12 mouse cellular contexts compared by ENCODE assay signal in the genomic region with DNA sequence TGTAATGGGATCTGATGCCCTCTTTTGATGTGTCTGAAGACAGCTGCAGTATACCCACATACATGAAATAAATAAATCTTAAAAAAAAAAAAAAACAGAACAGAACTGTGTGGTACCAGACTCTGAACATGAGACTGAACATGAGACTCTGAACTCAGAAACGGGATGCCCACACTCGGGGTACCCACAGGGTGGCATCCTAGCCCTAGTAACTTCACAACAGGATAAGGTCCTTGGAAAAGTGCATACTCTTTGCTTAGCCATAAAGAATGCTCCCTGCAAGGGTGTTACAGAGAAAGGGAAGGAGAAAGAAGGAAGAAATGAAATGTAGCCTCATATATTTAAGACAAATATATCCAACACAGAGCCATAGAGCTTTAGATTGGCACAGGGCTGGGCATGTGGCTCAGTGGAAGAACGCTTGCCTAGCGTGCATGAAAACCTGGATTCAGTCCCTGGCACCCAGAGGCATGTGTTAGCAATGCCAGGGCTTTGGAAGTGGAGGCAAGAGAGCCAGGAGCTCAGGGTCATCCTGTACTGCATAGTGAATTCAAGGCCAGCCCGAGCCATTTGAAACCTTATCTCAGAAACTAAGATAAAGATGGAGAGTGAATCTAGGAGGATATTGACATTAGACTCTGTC. TPM values are rescaled to one million over a fixed set of nuclear protein-coding genes. Genes with fewer than 3 reads are reported as not detected.
DNase-seq lines count a peak whose midpoint lies in the region; ATAC-seq lines count a peak whose summit lies in the region.
"Had no signal": no experiment of that assay in that cellular context is flagged by ENCODE, and none has a peak within 500 bp of the region (broad histone marks: within the 10 kb centered on the region; RNA-seq: fewer than 3 reads in every experiment).

No protein-coding gene starts in this region.

- no peaks in the 10 kb centered on the region for H3K27me3 ChIP-seq in forebrain, embryonic 14.5 days (replicated peaks; ENCODE audit: control insufficient read depth, insufficient read depth, low read length)
- no peaks in the 10 kb centered on the region for H3K27me3 ChIP-seq in forebrain, embryonic 11.5 days (ENCODE audit: control insufficient read depth, insufficient read depth, low read length)
- no peaks in the 10 kb centered on the region for H3K27me3 ChIP-seq in forebrain, embryonic 16.5 days (replicated peaks; ENCODE audit: control insufficient read depth, insufficient read depth, low read length)
- H3K27me3 ChIP-seq: embryonic facial prominence, embryonic 12.5 days; heart, embryonic 15.5 days had no signal

- no peak overlapping the region for H3K4me2 ChIP-seq in forebrain, embryonic 14.5 days (ENCODE audit: low read length)
- no peak overlapping the region for H3K4me2 ChIP-seq in forebrain, embryonic 11.5 days (ENCODE audit: low read depth, low read length, severe bottlenecking)
- no peak overlapping the region for H3K4me2 ChIP-seq in forebrain, embryonic 16.5 days (ENCODE audit: low read length)
- H3K4me2 ChIP-seq: embryonic facial prominence, embryonic 12.5 days; heart, embryonic 15.5 days had no signal

- ATAC-seq in forebrain, embryonic 14.5 days, result no peak
- ATAC-seq in forebrain, embryonic 11.5 days (replicated peaks; ENCODE audit: low FRiP score), result no peak
- ATAC-seq in forebrain, embryonic 16.5 days, result peak; percentile 52
- ATAC-seq in erythroid progenitor cell, adult 5-6 weeks (replicated peaks; ENCODE audit: low FRiP score, poor library complexity, severe bottlenecking), result no peak

- H3K4me1 ChIP-seq in forebrain, embryonic 14.5 days (ENCODE audit: control insufficient read depth, insufficient read depth, low read length), result peaks cover 14% of the 10 kb centered on the region
- peaks cover 3% of the 10 kb centered on the region; the same call in 1 of the 2 replicates for H3K4me1 ChIP-seq in forebrain, embryonic 11.5 days (replicated peaks; ENCODE audit: control insufficient read depth, insufficient read depth, low read length)
- H3K4me1 ChIP-seq in forebrain, embryonic 16.5 days (replicated peaks; ENCODE audit: control insufficient read depth, insufficient read depth, low read length), result peaks cover 20% of the 10 kb centered on the region

- H3K9ac ChIP-seq in forebrain, embryonic 14.5 days (ENCODE audit: low read length), result no peak overlapping the region
- no peak overlapping the region for H3K9ac ChIP-seq in forebrain, embryonic 11.5 days (ENCODE audit: low read length)
- 0 out of 2 replicates have a peak overlapping the region, but pooled peaks have one; percentile 4 for H3K9ac ChIP-seq in forebrain, embryonic 16.5 days (replicated peaks; ENCODE audit: low read depth, low read length)
- H3K9ac ChIP-seq: embryonic facial prominence, embryonic 12.5 days; heart, embryonic 15.5 days had no signal

- H3K36me3 ChIP-seq in forebrain, embryonic 14.5 days (ENCODE audit: control insufficient read depth, insufficient read depth, low read length), result no peaks in the 10 kb centered on the region
- H3K36me3 ChIP-seq in forebrain, embryonic 11.5 days (ENCODE audit: control insufficient read depth, insufficient read depth, low read length), result no peaks in the 10 kb centered on the region
- H3K36me3 ChIP-seq in forebrain, embryonic 16.5 days (ENCODE audit: control insufficient read depth, insufficient read depth), result no peaks in the 10 kb centered on the region
- H3K36me3 ChIP-seq: embryonic facial prominence, embryonic 12.5 days; heart, embryonic 15.5 days had no signal

- WGBS in forebrain, embryonic 14.5 days, result 73% methylated on average over 5 of the region's 5 CpGs
- 88% methylated on average over 5 of the region's 5 CpGs for WGBS in forebrain, embryonic 11.5 days
- 59% methylated on average over 5 of the region's 5 CpGs for WGBS in forebrain, embryonic 16.5 days

- 0 out of 2 replicates have a peak overlapping the region, but pooled peaks have one; percentile 2 for H3K27ac ChIP-seq in forebrain, embryonic 14.5 days (ENCODE audit: low read depth, low read length)
- H3K27ac ChIP-seq in forebrain, embryonic 11.5 days (ENCODE audit: low read depth, low read length), result no peak overlapping the region
- H3K27ac ChIP-seq in forebrain, embryonic 16.5 days (ENCODE audit: low read length), result peak overlapping the region; percentile 39
- H3K27ac ChIP-seq: embryonic facial prominence, embryonic 12.5 days; heart, embryonic 15.5 days; macrophage had no signal

- no peaks in the 10 kb centered on the region for H3K9me3 ChIP-seq in forebrain, embryonic 14.5 days (replicated peaks; ENCODE audit: control insufficient read depth, low read length)
- no peaks in the 10 kb centered on the region for H3K9me3 ChIP-seq in forebrain, embryonic 11.5 days (ENCODE audit: control insufficient read depth, low read length)
- no peaks in the 10 kb centered on the region for H3K9me3 ChIP-seq in forebrain, embryonic 16.5 days (ENCODE audit: control insufficient read depth, low read length)
- H3K9me3 ChIP-seq: embryonic facial prominence, embryonic 12.5 days; heart, embryonic 15.5 days had no signal

- DNase-seq in forebrain, embryonic 14.5 days (ENCODE audit: low spot score), result peak; percentile 57
- no peak for DNase-seq in forebrain, embryonic 11.5 days (ENCODE audit: low spot score)
- DNase-seq in layer of hippocampus, postnatal 10 days (ENCODE audit: low spot score in 2 of 2), result peak; percentile 47 to 59
- no peak for DNase-seq in layer of hippocampus, adult 9-11 months
- peak; percentile 59 for DNase-seq in adrenal gland, postnatal 25 days
- no peak for DNase-seq in retina, embryonic 14.5 days (ENCODE audit: low spot score)
- DNase-seq: retina, postnatal 1 day had no signal

- H3K4me3 ChIP-seq in forebrain, embryonic 14.5 days (ENCODE audit: low read depth, low read length), result no peak overlapping the region
- H3K4me3 ChIP-seq in forebrain, embryonic 11.5 days (ENCODE audit: low read depth, low read length), result no peak overlapping the region
- H3K4me3 ChIP-seq in forebrain, embryonic 16.5 days (replicated peaks; ENCODE audit: low read length), result no peak overlapping the region
- H3K4me3 ChIP-seq: embryonic facial prominence, embryonic 12.5 days; heart, embryonic 15.5 days had no signal

RNA-seq across cellular contexts. Expression of a gene that starts 10.4 kb away (rescaled TPM):
- 3.2 and 3.7 TPM in 2 replicates for polyA plus RNA-seq in forebrain, embryonic 14.5 days (2014; fragmentation: Nextera tagmentation; extraction: Ambion mirVana)
- 0.28 TPM in 1 of 2 replicates, not detected in the other for polyA plus RNA-seq in forebrain, embryonic 11.5 days (2014; fragmentation: Nextera tagmentation; extraction: Ambion mirVana)
- total RNA-seq in layer of hippocampus, postnatal 10 days (2021), result 10 to 100 TPM; 16.9 to 19.7 TPM
- 584 and 613 TPM in 2 replicates for total RNA-seq in adrenal gland, postnatal 25 days (2021)
- 4.6 and 5.3 TPM in 2 replicates for polyA plus RNA-seq in forebrain, embryonic 16.5 days (2015; fragmentation: Nextera tagmentation; extraction: Ambion mirVana)
- total RNA-seq in erythroid progenitor cell, adult 5-6 weeks (2015; ENCODE audit: low replicate concordance), result not detected in 2 replicates
- not detected in 2 replicates for total RNA-seq in erythroid progenitor cell, adult 5-6 weeks (2017; ENCODE audit: low replicate concordance)
- polyA plus RNA-seq: macrophage had no signal

RNA-seq across cellular contexts. Expression of a gene that starts 23.2 kb away (rescaled TPM):
- 1.4 and 1.8 TPM in 2 replicates for polyA plus RNA-seq in forebrain, embryonic 14.5 days (2014; fragmentation: Nextera tagmentation; extraction: Ambion mirVana)
- polyA plus RNA-seq in forebrain, embryonic 11.5 days (2014; fragmentation: Nextera tagmentation; extraction: Ambion mirVana), result 0.87 and 1.3 TPM in 2 replicates
- 1 to 10 TPM; 2.1 to 3.1 TPM for total RNA-seq in layer of hippocampus, postnatal 10 days (2021)
- 1.7 TPM in 2 replicates for total RNA-seq in adrenal gland, postnatal 25 days (2021)
- polyA plus RNA-seq in forebrain, embryonic 16.5 days (2015; fragmentation: Nextera tagmentation; extraction: Ambion mirVana), result 1.9 and 2.2 TPM in 2 replicates
- 39.8 and 45.4 TPM in 2 replicates for total RNA-seq in erythroid progenitor cell, adult 5-6 weeks (2015; ENCODE audit: low replicate concordance)
- total RNA-seq in erythroid progenitor cell, adult 5-6 weeks (2017; ENCODE audit: low replicate concordance), result 23.1 and 46.1 TPM in 2 replicates

RNA-seq across cellular contexts. Expression of a gene that starts 28.1 kb away (rescaled TPM):
- polyA plus RNA-seq in forebrain, embryonic 14.5 days (2014; fragmentation: Nextera tagmentation; extraction: Ambion mirVana), result 473 and 569 TPM in 2 replicates
- polyA plus RNA-seq in forebrain, embryonic 11.5 days (2014; fragmentation: Nextera tagmentation; extraction: Ambion mirVana), result 307 and 339 TPM in 2 replicates
- total RNA-seq in layer of hippocampus, postnatal 10 days (2021), result 100 to 1,000 TPM; 270 to 275 TPM
- 221 and 290 TPM in 2 replicates for total RNA-seq in adrenal gland, postnatal 25 days (2021)
- 398 and 425 TPM in 2 replicates for polyA plus RNA-seq in forebrain, embryonic 16.5 days (2015; fragmentation: Nextera tagmentation; extraction: Ambion mirVana)
- 77.1 and 89.3 TPM in 2 replicates for total RNA-seq in erythroid progenitor cell, adult 5-6 weeks (2015; ENCODE audit: low replicate concordance)
- total RNA-seq in erythroid progenitor cell, adult 5-6 weeks (2017; ENCODE audit: low replicate concordance), result 37.2 and 116 TPM in 2 replicates

RNA-seq across cellular contexts. Expression of a gene that starts 52.9 kb away (rescaled TPM):
- polyA plus RNA-seq in forebrain, embryonic 14.5 days (2014; fragmentation: Nextera tagmentation; extraction: Ambion mirVana), result 54.6 and 65.2 TPM in 2 replicates
- polyA plus RNA-seq in forebrain, embryonic 11.5 days (2014; fragmentation: Nextera tagmentation; extraction: Ambion mirVana), result 63.4 and 71.5 TPM in 2 replicates
- total RNA-seq in layer of hippocampus, postnatal 10 days (2021), result 10 to 100 TPM; 27.5 to 30.1 TPM
- 64.7 and 65.3 TPM in 2 replicates for total RNA-seq in adrenal gland, postnatal 25 days (2021)
- 47.6 and 55.5 TPM in 2 replicates for polyA plus RNA-seq in forebrain, embryonic 16.5 days (2015; fragmentation: Nextera tagmentation; extraction: Ambion mirVana)
- total RNA-seq in erythroid progenitor cell, adult 5-6 weeks (2015; ENCODE audit: low replicate concordance), result 29.3 and 41.4 TPM in 2 replicates
- total RNA-seq in erythroid progenitor cell, adult 5-6 weeks (2017; ENCODE audit: low replicate concordance), result 14.4 and 20.3 TPM in 2 replicates

RNA-seq across cellular contexts. Expression of a gene that starts 56.5 kb away (rescaled TPM):
- 15.3 and 18.7 TPM in 2 replicates for polyA plus RNA-seq in forebrain, embryonic 14.5 days (2014; fragmentation: Nextera tagmentation; extraction: Ambion mirVana)
- 44.1 and 44.6 TPM in 2 replicates for polyA plus RNA-seq in forebrain, embryonic 11.5 days (2014; fragmentation: Nextera tagmentation; extraction: Ambion mirVana)
- 10 to 100 TPM; 10.6 to 11.3 TPM for total RNA-seq in layer of hippocampus, postnatal 10 days (2021)
- 17.4 and 24.3 TPM in 2 replicates for total RNA-seq in adrenal gland, postnatal 25 days (2021)
- polyA plus RNA-seq in forebrain, embryonic 16.5 days (2015; fragmentation: Nextera tagmentation; extraction: Ambion mirVana), result 18.6 and 19.1 TPM in 2 replicates
- 19.3 and 32.8 TPM in 2 replicates for total RNA-seq in erythroid progenitor cell, adult 5-6 weeks (2015; ENCODE audit: low replicate concordance)
- 8.5 and 9.8 TPM in 2 replicates for total RNA-seq in erythroid progenitor cell, adult 5-6 weeks (2017; ENCODE audit: low replicate concordance)

Comparison
In these comparisons a context has a peak if more than half of its experiments do, and no peak if none do; other contexts are left out.
1. DNase-seq: peak in forebrain, embryonic 14.5 days (single experiment), layer of hippocampus, postnatal 10 days (2 of 2) and adrenal gland, postnatal 25 days (single experiment); none in forebrain, embryonic 11.5 days (single experiment), layer of hippocampus, adult 9-11 months (single experiment) and retina, embryonic 14.5 days (single experiment).
2. RNA of a gene that starts 10.4 kb away (total RNA-seq): 584 to 613 TPM in adrenal gland, postnatal 25 days; 16.9 to 19.7 TPM in layer of hippocampus, postnatal 10 days and not detected in erythroid progenitor cell, adult 5-6 weeks; every median in the first group is over 10 times any median in the second.